Mouse (Mus musculus) heart, adult 9 months (tissue): ENCODE results near the gene Gm10118.
A peak's percentile ranks its signal among the peaks of the same experiment; 100 is the strongest.

Experiments
- DNase-seq, 2 experiments: peaks; one replicate each; pipeline ENCODE4 v3.0.0; 2022; ENCODE audit warnings: low spot score in 2 of 2

The Gm10118 gene

GRCm38 (mm10) chr10:63927334-63927733, at the start of gene Gm10118:
Gene Gm10118 (minus strand): TSS chr10:63927434.
- no peak for DNase-seq

GRCm38 (mm10) chr10:63972300-63972699, 45.1 kb upstream of the Gm10118 start:
- DNase-seq = no peak

- peak; percentile 78 to 83 for DNase-seq
These were observed 27.2 kb upstream of the Gm10118 start for GRCm38 (mm10) chr10:63954308-63954930.

GRCm38 (mm10) chr10:63951481-63951880, 24.2 kb upstream of the Gm10118 start:
- no peak for DNase-seq

GRCm38 (mm10) chr10:63950867-63951266, 23.6 kb upstream of the Gm10118 start:
- peak; percentile 28 to 56 for DNase-seq

GRCm38 (mm10) chr10:63947266-63947665, 20.0 kb upstream of the Gm10118 start:
- DNase-seq = peak in 1 of 2 experiments; percentile 13

- no peak for DNase-seq
These were observed 18.3 kb upstream of the Gm10118 start for GRCm38 (mm10) chr10:63945534-63945933.

GRCm38 (mm10) chr10:63933946-63934345, 6.7 kb upstream of the Gm10118 start:
- no peak for DNase-seq

GRCm38 (mm10) chr10:63908878-63909277, 18.4 kb downstream of the Gm10118 start:
- no peak for DNase-seq

GRCm38 (mm10) chr10:63899891-63900290, 27.3 kb downstream of the Gm10118 start:
- no peak for DNase-seq

- no peak for DNase-seq
These were observed 32.6 kb downstream of the Gm10118 start for GRCm38 (mm10) chr10:63894612-63895011.

- peak; percentile 23 to 47 for DNase-seq
These were observed 40.7 kb downstream of the Gm10118 start for GRCm38 (mm10) chr10:63886449-63887088.

GRCm38 (mm10) chr10:63880462-63880903, 46.8 kb downstream of the Gm10118 start:
- DNase-seq = peak; percentile 88 to 90
